Mouse (Mus musculus) liver (tissue): ENCODE results near the gene Bnip2.
"Not testable (repeated sequence)": the region's sequence is repeated elsewhere in the genome, so short reads cannot be mapped to it uniquely, and the experiment has no call there.

Experiments
- DNase-seq: peaks from one replicate; pipeline ENCODE4 v3.0.0-alpha.2; 2020; ENCODE audit warnings: mixed read lengths

Bnip2 gene

GRCm38 (mm10) chr9:70011537-70012407 lies 22.5 kb downstream of the Bnip2 start:
- no peak for DNase-seq

GRCm38 (mm10) chr9:70012408-70012901 lies 23.2 kb downstream of the Bnip2 start, which contains the start of gene Gtf2a2:
Gene Gtf2a2, plus strand, starts transcription at chr9:70012550.
- DNase-seq, result peak; percentile 96

DNA sequence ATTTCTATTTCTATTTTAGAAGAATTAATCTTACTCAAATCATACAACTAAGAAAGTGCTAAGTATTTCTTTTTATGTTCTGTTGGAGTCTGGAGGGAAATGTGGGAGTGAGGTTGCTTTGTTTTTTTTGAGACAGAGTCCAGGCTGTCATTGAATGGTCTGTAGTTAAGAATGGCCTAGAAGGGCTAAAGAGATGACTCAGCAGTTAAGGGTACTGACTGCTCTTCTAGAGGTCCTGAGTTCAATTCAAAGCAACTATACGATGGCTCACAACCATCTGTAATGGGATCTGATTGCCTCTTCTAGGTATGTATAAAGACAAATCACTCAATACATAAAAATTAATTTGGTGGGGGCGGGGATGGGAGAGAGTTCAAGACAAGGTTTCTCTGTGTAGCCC lies 26.4 kb downstream of the Bnip2 start:
- DNase-seq, result no peak

GRCm38 (mm10) chr9:70018879-70019278 lies 29.6 kb downstream of the Bnip2 start:
- no peak for DNase-seq

DNA sequence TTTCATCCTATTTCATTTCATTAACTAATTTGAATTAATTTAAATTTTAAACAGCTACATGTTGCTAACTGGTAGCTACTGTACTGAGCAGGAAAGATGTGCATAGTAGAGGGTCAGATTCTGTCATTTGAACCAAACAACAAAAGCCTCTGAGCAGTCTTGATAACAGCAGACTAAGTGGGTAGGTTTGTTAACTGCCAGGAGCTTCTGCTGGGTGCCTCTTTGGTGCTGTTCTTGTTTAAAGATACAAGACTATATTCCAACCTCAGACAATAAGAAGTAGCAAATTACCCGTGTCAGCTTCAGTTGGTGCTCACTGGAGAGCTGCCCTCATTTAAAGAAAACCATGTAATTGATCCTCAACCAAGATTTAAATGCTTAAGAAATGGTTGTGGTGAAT lies 32.3 kb downstream of the Bnip2 start:
- DNase-seq, result no peak

DNA sequence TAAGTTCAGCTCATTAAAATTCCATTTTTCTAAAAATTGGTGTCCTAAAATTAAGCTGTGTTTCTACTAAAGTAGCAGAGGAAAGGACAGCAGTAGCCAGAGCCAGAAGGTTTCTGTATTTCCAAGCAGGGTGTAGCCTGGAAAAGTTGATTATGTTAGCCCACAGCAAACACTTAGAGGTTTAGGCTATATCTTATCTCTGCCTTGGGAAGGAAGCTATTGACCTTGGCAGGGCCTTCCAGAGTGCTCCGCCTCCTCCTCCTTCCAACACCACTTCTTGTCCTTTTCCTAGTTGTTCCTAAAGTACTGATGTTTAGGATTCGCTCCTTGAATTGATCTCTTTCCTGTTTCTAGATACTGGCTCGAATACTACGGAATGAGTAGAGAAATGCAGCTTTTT lies 32.8 kb downstream of the Bnip2 start:
- DNase-seq, result no peak

GRCm38 (mm10) chr9:70023615-70024014 lies 34.3 kb downstream of the Bnip2 start:
- DNase-seq, result not testable (repeated sequence)

GRCm38 (mm10) chr9:70024648-70025047 lies 35.4 kb downstream of the Bnip2 start:
- DNase-seq, result no peak

DNA sequence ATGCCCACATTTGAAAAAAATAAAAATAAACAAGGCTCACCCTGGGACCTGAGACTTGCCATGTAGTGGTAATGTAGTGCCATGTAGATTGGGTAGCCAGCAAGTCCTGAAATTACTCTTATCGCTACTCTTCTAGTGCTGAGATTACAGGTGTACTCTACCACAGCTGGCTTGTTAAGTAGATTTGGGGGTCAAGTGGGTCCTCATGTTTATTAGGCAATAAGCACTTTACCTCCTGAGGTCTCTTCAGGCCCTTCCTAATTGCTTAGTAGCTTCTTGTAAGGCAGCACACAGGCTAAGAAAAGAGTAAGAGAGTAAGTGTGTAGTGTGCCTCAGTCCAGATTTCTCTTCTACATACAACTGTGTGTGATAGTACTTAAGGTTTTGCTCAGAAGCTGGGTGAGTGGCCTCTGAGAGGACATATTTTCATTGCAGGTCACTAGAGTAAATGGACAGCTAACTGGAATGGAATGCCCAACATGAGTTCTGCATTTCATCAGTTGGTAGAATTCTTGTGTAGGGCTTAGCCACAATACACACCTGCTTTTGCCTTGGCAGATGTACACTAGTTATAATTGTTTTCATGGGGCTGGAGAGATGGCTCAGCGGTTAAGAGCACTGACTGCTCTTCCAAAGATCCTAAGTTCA lies 36.2 kb downstream of the Bnip2 start:
- DNase-seq, result no peak

GRCm38 (mm10) chr9:70032167-70032566 lies 42.9 kb downstream of the Bnip2 start:
- no peak for DNase-seq

GRCm38 (mm10) chr9:70033056-70033455 lies 43.8 kb downstream of the Bnip2 start:
- DNase-seq, result no peak

GRCm38 (mm10) chr9:70034702-70035101 lies 45.4 kb downstream of the Bnip2 start:
- DNase-seq, result no peak

DNA sequence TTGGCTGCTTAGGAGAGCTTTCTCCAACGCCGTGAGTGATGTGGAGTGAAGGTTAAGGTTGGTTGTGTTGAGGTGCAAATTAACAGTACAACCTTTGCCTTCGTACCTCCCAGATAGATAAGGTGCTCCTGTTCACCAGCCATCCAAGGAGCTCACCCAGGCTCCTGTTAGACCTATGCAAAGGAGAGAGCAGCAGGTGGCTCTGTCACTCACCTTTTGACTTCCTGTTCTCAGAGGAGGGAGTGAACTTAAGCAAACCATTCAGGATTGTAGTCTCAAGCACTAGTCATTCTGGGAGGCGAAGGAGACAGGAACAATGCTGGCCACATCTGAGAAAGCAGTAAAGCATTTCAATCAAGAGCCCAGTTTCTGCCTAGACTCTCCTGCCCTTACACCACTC lies 47.4 kb downstream of the Bnip2 start:
- DNase-seq, result no peak

- DNase-seq, result no peak
Observed at GRCm38 (mm10) chr9:70037988-70038387, 48.7 kb downstream of the Bnip2 start, which contains the start of gene Gcnt3. Gene Gcnt3, minus strand, starts transcription at chr9:70038088.

GRCm38 (mm10) chr9:70039597-70040385 lies 50.5 kb downstream of the Bnip2 start:
- no peak for DNase-seq

DNA sequence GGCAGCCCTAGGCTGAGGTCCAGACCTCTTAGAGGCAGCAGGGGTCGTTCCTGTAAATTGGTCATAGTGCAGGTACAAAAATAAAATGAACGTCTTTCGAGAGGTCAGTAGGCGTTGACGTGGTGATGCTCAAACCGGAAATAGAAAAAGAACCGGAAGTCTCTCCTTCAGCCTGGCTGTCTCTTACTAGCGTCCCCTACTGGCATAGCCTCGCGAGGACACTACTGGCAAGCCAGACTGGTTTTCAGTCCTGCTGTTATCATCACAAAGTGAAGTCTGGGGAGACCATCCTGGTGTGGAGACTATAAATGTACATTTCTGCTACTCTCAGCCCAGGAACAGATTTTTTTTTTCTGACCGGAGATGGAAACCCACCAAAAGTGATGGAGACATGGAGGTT lies 51.3 kb downstream of the Bnip2 start:
- DNase-seq, result no peak

DNA sequence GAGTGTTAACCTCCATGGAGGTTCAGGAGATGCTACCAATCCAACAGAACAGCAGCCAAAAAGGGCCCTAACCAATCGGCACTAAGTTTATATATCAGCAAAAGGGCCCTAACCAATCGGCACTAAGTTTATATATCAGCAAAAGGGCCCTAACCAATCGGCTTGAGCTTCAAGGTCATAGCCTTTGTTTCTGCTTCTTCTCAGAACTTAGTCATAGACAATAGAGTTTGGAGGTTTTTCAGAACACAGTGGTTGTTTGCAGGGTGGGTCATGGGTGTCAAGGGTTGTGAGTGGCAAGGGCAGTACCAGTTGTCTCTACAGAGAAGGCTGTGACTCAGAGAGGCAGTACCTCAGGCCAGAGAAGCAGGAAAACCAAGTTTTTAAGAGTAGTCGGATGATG lies 52.9 kb downstream of the Bnip2 start:
- no peak for DNase-seq

GRCm38 (mm10) chr9:70042935-70043334 lies 53.7 kb downstream of the Bnip2 start:
- peak; percentile 44 for DNase-seq

GRCm38 (mm10) chr9:70044865-70045264 lies 55.6 kb downstream of the Bnip2 start:
- DNase-seq, result no peak

- DNase-seq, result peak; percentile 45
Observed at GRCm38 (mm10) chr9:70046255-70046654, 57.0 kb downstream of the Bnip2 start.

- no peak for DNase-seq
Observed at GRCm38 (mm10) chr9:70047839-70048238, 58.6 kb downstream of the Bnip2 start.

GRCm38 (mm10) chr9:70048280-70048679 lies 59.0 kb downstream of the Bnip2 start:
- DNase-seq, result no peak

- DNase-seq, result no peak
Observed at GRCm38 (mm10) chr9:70048751-70049415, 59.6 kb downstream of the Bnip2 start.
